Mouse (Mus musculus) frontal cortex, adult 2 months (tissue): ENCODE measurements around the gene Gzmg. TPM values are rescaled to one million over a fixed set of nuclear protein-coding genes. Genes with fewer than 3 reads are reported as not detected.
"Not testable (repeated sequence)": the region's sequence is repeated elsewhere in the genome, so short reads cannot be mapped to it uniquely, and the experiment has no call there.

Experiments
- DNase-seq, 2 experiments: peaks; one replicate each; pipeline ENCODE4 v3.0.0; 2022; ENCODE audit warnings: low spot score in 1 of 2; ENCODE audit errors: extremely low spot score in 1 of 2
- polyA plus RNA-seq: library from polyadenylated mRNA; depleted of rRNA; stranded (reverse); fragments of >200 nt; gene quantifications from 2 replicates; pipeline ENCODE4 v1.2.3, GENCODE M21; 2012; rRNA removed

The Gzmg gene
- 1.4 and 3.8 TPM in 2 replicates for polyA plus RNA-seq

DNA sequence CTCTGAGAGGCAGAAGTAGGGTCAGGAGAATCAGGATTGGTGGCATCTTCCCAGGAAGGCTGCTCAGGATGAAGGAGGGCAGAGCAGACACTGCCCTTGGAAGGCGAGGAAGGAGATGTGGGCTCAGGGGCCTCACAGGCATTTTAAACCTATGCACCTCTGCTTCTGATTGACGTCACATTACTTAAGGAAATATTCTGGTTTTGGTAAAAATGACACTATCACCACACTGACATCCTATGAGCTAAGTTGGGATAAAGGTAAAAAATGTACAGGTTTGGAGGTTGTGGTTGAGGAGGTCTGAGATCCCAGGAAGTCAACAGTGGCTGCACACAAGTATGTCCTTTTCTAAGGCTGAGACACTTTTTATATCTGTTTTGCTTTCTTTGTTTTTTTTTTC lies at the start of gene Gzmg:
Gene Gzmg (minus strand): TSS at position 101 of the 400 bp plus-strand sequence.
- not testable (repeated sequence) for DNase-seq

DNA sequence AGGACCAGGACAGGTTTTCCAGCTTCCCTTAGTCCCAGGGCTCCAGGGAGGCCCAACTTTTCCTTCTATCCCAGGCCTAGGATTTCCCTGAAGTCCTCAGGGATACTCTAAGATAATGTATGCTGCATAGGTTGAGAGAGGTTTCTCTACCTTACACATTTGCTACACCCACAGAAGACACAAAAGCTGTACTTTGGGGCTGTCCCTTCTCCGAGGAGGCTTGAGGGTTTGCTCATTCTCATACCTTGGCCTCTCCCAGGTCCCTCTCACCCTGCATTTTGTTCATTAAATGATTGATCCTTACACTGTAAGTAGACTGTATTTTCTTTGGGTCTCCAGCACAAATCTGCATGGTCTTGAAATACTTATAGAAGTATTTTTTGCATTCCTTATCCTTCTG lies 46.2 kb upstream of the Gzmg start:
- DNase-seq = no peak

GRCm38 (mm10) chr14:56205021-56205420 lies 45.6 kb upstream of the Gzmg start:
- peak in 1 of 2 experiments; percentile 14 for DNase-seq

GRCm38 (mm10) chr14:56203975-56204374 lies 44.6 kb upstream of the Gzmg start:
- peak; percentile 15 to 83 for DNase-seq

DNA sequence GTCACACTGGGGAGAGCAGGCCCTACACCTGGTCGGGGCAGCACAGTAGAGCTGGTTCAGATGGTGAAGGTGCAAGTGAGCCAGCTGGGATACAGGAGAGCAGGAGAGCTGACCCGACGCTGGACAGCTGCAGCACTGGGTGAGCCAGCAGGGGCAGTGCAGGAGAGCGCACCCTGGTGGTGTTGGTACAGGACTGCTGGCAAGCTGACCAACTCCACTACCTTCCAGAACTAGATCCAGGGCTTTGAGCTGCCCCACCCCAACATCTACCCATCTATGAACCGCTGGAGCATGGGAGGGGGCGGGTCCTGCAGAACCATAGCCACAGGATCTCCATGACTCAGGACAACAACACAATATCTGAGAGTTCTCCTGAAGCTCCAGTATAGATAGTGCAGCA lies 27.6 kb upstream of the Gzmg start:
- DNase-seq = no peak

DNA sequence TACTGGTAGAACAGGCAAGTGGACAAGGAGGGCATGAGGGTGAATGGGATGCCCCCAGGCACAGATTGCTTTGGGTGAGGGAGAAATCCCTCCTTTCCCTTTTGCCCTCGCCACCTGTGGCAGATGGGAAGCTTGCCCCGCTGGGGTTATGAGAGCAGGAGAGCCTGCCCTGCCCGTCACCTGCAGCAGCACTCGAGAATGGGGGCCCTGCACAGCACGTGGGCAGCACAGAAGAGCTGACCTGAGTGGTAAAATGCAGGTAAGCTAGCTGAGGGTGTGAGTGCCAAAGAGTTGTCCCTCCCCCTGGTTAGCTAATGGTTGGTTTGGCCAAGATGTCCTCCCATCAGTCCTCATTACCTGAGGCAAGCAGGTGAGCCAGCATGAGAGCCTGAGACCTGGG lies 27.1 kb upstream of the Gzmg start:
- DNase-seq = no peak

DNA sequence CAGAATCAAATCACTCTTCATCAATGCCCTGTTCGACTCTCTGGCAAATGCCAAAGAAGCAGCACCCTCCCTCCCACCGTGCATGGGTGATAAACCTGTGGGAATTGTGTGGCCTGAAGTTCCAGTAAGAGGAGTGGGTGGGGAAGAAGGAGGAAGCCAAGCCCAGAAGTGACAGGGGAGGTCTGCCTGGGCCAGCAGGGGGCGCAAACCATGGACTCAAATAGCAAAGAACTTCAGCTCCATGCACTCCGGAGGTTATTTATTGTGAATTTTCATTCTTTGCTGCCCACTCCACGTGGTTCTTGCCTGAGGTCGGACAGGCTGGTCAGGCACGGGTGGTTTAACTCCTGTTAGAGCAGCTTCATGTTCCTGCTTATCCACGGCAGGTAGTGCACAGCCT lies 18.3 kb upstream of the Gzmg start:
- peak in 1 of 2 experiments; percentile 45 for DNase-seq

GRCm38 (mm10) chr14:56174499-56174898 lies 15.1 kb upstream of the Gzmg start, which contains the start of gene Gzmn:
TSS of gene Gzmn (minus strand) at chr14:56174599.
- no peak for DNase-seq

DNA sequence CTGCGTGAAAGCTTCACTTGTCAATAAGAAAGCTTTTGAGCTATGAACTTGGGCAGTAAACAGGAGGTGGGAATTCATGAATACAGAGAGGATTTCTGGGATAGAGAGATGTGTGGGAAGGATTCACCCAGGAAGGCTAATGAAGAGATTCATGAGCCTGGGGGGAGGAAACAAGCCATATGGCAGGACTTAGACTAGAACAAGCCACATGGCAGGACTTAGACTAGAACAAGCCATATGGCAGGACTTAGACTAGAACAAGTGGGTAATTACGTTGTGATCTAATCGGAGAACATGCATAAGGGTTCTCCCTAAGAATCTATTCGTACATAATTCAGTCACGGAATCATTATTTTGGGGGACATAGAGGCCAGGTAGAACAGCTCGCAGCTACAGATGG lies 14.0 kb upstream of the Gzmg start:
- peak in 1 of 2 experiments; percentile 12 for DNase-seq

DNA sequence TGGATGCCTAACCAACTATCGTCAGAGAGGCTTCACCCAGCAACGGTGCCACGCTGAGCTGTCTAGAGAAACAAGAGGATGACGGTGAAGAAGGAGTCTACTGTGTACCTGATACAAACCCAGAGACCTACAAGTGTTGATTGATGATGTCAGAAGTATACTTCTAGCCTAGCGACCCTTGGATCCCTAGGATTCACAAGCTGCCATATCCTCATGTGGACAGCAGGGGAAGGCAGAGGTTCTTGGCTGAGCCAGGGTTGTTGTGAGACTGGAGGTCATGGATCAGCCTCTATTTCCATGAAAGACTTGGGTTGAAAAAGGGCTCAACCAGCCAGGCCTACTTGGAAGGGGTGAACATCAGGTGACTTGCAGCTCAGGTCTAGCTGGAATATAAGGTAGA lies 13.4 kb upstream of the Gzmg start:
- no peak for DNase-seq

- peak; percentile 61 to 66 for DNase-seq
Observed at GRCm38 (mm10) chr14:56168009-56168408, 8.6 kb upstream of the Gzmg start.

GRCm38 (mm10) chr14:56162109-56162508 lies 2.7 kb upstream of the Gzmg start:
- DNase-seq = no peak

DNA sequence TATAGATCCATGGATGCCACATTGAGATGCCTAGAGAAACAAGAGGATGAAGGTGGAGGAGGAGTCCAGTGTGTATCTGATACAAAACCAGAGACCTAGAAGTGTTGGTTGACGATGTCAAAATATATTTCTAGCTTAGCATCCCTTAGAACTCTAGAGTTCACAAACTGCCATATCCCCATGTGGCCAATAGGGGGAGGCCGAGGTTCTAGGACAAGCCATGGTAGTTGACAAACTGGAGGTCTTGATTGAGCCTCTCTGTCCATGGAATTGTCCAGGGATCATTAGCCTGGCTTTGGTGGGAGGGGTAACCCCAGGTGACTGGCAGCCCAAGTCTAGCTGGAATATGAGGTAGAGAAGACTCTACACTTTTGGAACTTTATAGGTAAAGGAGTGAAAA lies 4.0 kb downstream of the Gzmg start:
- no peak for DNase-seq

- DNase-seq = not testable (repeated sequence)
Observed at GRCm38 (mm10) chr14:56133675-56134074, 25.7 kb downstream of the Gzmg start.

- DNase-seq = not testable (repeated sequence)
Observed at GRCm38 (mm10) chr14:56132508-56132907, 26.9 kb downstream of the Gzmg start, which contains the start of gene Gzmd. TSS of gene Gzmd (minus strand) at chr14:56132608.

DNA sequence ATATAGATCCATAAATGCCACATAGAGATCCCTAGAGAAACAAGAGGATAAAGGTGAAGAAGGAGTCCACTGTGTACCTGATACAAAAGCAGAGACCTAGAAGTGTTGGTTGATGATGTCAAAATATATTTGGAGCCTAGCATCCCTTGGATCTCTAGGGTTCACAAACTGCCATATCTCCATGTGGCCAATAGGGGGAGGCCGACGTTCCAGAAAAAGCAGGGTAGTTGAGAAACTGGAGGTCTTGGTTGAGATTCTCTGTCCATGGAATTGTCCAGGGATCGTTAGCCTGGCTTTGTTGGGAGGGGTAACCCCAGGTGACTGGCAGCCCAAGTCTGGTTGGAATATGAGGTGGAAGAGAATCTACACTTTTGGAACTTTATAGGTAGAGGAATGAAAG lies 31.0 kb downstream of the Gzmg start:
- DNase-seq = no peak

DNA sequence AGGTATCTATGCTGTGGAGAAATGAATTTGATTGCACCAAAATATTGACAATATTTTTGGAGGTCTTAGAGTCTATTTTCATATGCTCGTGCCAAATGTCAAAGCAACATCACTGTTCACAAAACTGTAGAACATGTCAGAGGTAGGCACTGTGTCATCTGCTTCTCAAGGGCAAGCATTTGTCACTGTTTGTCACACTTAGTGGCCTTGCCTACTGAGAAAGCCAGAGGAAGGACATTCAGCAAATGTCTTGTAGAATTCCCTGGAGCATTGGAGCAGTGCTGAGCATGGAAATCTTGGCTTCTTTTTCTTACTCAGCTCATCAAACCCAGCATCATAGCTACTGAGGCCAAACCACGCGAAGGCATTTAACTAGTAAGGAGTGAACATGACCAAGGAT lies 35.9 kb downstream of the Gzmg start:
- DNase-seq = no peak

- DNase-seq = no peak
Observed at GRCm38 (mm10) chr14:56120525-56120924, 38.9 kb downstream of the Gzmg start, which contains the start of gene Gzme. TSS of gene Gzme (minus strand) at chr14:56120625.

DNA sequence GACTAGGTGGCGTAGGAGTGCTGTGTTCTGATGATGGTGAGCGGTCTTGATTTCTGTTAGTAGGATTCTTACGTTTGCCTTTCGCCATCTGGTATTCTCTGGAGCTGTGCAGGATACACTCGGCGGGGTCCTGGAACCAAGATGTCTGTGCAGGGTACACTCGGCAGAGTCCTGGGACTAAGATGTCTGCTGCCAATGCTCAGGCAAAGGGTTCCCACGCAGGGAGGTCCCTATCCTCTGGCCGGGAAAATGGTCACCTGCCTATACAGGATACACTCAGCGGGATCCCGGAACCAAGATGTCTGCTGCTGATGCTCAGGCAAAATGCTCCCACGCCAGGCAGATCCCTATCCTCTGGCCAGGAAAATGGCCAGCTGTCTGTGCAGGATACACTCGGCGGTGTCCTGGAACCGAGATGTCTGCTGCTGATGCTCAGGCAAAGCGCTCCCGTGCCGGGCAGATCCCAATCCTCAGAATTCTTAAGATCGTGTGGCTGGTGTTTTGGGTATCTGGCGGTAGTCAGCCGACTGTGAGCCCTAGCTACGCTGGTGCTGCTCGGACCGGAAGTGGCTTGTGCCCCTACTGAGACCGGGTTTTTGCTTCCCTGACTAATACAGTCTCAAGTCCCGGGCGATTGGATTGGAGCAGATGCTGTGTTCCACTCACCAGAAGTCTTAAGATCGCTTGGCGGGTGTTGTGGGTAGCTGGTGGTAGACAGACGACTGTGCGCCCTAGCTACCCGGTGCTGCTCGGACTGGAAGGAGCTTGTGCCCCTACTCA lies 43.7 kb downstream of the Gzmg start:
- DNase-seq = not testable (repeated sequence)
